Mouse (Mus musculus) G1E (cell line): ENCODE results near the gene Crybb2. TPM values are rescaled to one million over a fixed set of nuclear protein-coding genes. Genes with fewer than 3 reads are reported as not detected.

Source experiments
- ATAC-seq: 2 replicates; pipeline ENCODE4 v1.8.0; 2016; ENCODE audit warnings: mild to moderate bottlenecking; ENCODE audit not compliant: insufficient number of reproducible peaks, poor library complexity, low FRiP score, severe bottlenecking; ENCODE audit errors: extremely low read depth
- DNase-seq: peaks from one replicate; pipeline ENCODE4 v3.0.0; 2012; ENCODE audit warnings: low spot score
- H3K27me3 ChIP-seq: 2 replicates; pipeline ENCODE4 v1.6.1; 2012; ENCODE audit warnings: mild to moderate bottlenecking, low read length, inconsistent platforms; ENCODE audit not compliant: insufficient read depth
- H3K36me3 ChIP-seq: replicated peaks from 2 replicates; pipeline ENCODE3; 2012; ENCODE audit warnings: mild to moderate bottlenecking, inconsistent platforms
- H3K4me1 ChIP-seq: 2 replicates; pipeline ENCODE4 v1.6.1; 2012; ENCODE audit warnings: low read depth, low read length, inconsistent platforms, mixed read lengths; ENCODE audit not compliant: insufficient read depth
- H3K4me3 ChIP-seq: 2 replicates; pipeline ENCODE4 v1.5.1; 2012; ENCODE audit warnings: low read depth, mild to moderate bottlenecking, inconsistent platforms, low read length, moderate library complexity, mixed read lengths
- H3K9me3 ChIP-seq: replicated peaks from 2 replicates; pipeline ENCODE4 v1.6.1; 2012; ENCODE audit warnings: inconsistent platforms
- CTCF ChIP-seq: IDR thresholded peaks from 2 replicates; pipeline ENCODE4 v1.5.1; 2012; ENCODE audit warnings: low read depth, low read length, inconsistent platforms, mixed read lengths
- GATA1 ChIP-seq: IDR thresholded peaks from 2 replicates; pipeline ENCODE4 v1.6.1; 2012; ENCODE audit warnings: borderline replicate concordance, low read length, inconsistent platforms, mixed read lengths
- GATA2 ChIP-seq: IDR thresholded peaks from 2 replicates; pipeline ENCODE4 v1.6.1; 2012; ENCODE audit warnings: low read depth, low read length, inconsistent platforms, borderline replicate concordance
- POLR2AphosphoS5 ChIP-seq: IDR thresholded peaks from 2 replicates; pipeline ENCODE4 v1.6.1; 2012; ENCODE audit warnings: low read depth, low read length, inconsistent platforms; ENCODE audit not compliant: insufficient replicate concordance
- TAL1 ChIP-seq: conservative IDR thresholded peaks from 2 replicates; pipeline ENCODE4 v1.6.1; 2012; ENCODE audit warnings: low read depth, low read length, inconsistent platforms, mixed read lengths
- polyA plus RNA-seq: library from polyadenylated mRNA; stranded (reverse); fragments of >175 nt; gene quantifications from 2 replicates; pipeline ENCODE4 v1.2.3, GENCODE M21; 2012
- total RNA-seq, 2 experiments: library from RNA; stranded (forward) in 1 of 2; stranded (reverse) in 1 of 2; fragments of 200-1000 nt in 1 of 2; fragments of >200 nt in 1 of 2; fragmentation: Nextera tagmentation in 1 of 2; gene quantifications; 2 replicates each; pipeline ENCODE4 v1.2.3; 2014 to 2017

The Crybb2 gene
- total and polyA plus RNA-seq, 3 experiments = not detected

DNA sequence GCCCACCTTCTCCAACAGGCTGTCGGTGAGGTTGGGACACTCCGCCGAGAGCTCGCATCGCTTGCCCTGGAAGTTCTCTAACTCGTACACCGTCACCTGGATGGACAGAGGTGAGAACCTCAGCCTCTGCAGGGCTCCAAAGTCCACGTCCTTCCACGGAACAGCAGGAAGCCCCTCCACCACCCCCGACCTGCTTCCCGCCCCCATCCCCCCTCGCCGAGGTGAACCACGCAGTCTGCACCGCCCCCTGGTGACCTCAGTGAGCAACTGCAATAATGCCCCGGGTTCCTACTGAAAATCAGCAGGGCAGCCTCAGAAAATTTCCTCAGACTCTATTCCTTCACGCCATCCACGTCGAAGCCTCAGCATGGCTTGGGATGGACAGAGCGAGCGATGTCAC lies 9.9 kb upstream of the Crybb2 start:
- DNase-seq (no peak), ATAC-seq (no peak)
- peaks cover 89% of the 10 kb centered on the region for H3K9me3 ChIP-seq
- no peaks in the 10 kb centered on the region for H3K36me3 ChIP-seq
- peaks cover 2% of the 10 kb centered on the region; the same call in 1 of the 2 replicates for H3K27me3 ChIP-seq
- no peak overlapping the region for H3K4me3 ChIP-seq
- no peak for TF ChIP-seq GATA1
- TF ChIP-seq CTCF = no peak
- no peak for TF ChIP-seq TAL1
- no peak for TF ChIP-seq GATA2
- TF ChIP-seq POLR2AphosphoS5 = no peak
- H3K4me1 ChIP-seq = no peaks in the 10 kb centered on the region

DNA sequence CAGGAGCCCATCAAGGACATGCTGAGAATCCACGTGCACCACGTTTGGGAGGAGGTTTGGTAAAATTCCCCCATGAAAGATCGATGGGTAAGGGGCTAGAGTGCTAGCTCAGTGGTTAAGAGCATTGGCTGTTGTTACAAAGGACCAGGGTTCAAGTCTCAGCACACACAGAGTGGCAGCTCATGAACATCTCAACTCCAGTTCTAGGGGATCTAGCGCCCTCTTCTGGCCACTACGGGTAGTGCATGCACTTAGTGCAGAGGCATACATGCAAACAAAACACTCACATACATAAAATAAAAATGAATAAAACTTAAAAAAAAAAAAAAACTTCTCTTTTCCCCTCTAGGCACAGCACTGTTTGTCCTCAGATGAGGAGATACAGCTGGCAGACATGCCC lies 8.8 kb upstream of the Crybb2 start:
- DNase-seq = no peak
- peaks cover 88% of the 10 kb centered on the region for H3K9me3 ChIP-seq

DNA sequence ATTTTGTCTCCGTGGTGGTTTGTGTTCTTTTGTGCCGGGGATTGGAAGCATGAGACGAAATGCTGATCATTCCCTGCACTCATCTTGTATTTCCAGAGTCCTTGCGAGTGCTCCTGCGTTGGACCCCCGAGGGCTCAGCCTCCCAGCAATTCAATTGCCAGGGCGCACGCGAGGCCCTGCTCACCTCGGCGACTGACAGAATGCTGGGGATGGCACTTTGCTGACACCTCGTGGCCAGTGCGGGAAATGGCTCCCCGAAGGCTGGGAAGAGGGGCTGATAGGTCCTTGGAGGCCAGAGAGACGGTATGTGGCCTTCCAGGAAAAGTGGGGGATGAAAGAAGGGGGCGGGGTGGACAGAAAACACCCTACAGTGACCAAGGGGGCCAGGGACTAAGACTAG lies 15.6 kb downstream of the Crybb2 start:
- no peak for TF ChIP-seq GATA1
- no peak for TF ChIP-seq CTCF
- TF ChIP-seq TAL1 = no peak
- no peak for TF ChIP-seq POLR2AphosphoS5
- ATAC-seq = no peak
- H3K36me3 ChIP-seq = no peaks in the 10 kb centered on the region
- no peaks in the 10 kb centered on the region for H3K4me1 ChIP-seq
- no peaks in the 10 kb centered on the region for H3K27me3 ChIP-seq
- peaks cover 90% of the 10 kb centered on the region for H3K9me3 ChIP-seq
- H3K4me3 ChIP-seq = no peak overlapping the region
- DNase-seq = no peak

More for the DNA sequence above, 8.8 kb upstream of the Crybb2 start:
- no peak for ATAC-seq
- no peaks in the 10 kb centered on the region for H3K4me1 ChIP-seq
- H3K27me3 ChIP-seq = peaks cover 2% of the 10 kb centered on the region; the same call in 1 of the 2 replicates
- no peak overlapping the region for H3K4me3 ChIP-seq
- H3K36me3 ChIP-seq = no peaks in the 10 kb centered on the region
- TF ChIP-seq CTCF (no peak), GATA2 (no peak), TAL1 (no peak)

DNA sequence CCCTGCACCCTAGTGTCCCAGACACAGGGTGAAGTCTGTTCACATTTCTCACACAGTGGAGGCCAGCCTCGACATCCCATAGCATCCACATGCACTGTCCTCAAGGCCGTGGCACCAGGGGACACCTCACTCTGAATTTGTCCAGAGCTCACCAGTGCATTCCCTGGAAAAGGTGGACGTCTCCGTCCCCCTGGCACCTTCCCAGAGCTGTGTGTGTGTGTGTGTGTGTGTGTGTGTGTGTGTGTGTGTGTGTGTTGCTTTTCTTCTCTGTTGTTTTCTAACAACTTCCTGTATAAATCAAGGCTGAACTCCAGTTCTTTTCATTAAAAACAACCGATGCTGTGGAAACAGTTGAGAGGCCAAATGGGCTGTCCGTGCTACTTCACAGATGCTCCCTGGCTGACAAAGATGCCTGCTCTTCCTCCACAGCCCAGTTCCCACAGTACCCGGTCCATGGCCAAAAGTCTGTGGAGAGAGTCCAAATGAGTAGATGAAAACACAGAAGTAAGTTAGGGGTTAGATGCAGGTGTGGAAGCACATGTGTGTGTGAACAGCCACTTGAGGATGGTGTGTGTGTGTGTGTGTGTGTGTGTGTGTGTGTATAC lies 19.2 kb downstream of the Crybb2 start:
- ATAC-seq (no peak), DNase-seq (no peak)
- no peaks in the 10 kb centered on the region for H3K4me1 ChIP-seq
- H3K36me3 ChIP-seq = no peaks in the 10 kb centered on the region
- H3K9me3 ChIP-seq = peaks cover 90% of the 10 kb centered on the region
- H3K4me3 ChIP-seq = no peak overlapping the region
- no peaks in the 10 kb centered on the region for H3K27me3 ChIP-seq
- no peak for TF ChIP-seq TAL1
- no peak for TF ChIP-seq CTCF
- TF ChIP-seq GATA1 = no peak
- TF ChIP-seq POLR2AphosphoS5 = no peak
- TF ChIP-seq GATA2 = no peak

DNA sequence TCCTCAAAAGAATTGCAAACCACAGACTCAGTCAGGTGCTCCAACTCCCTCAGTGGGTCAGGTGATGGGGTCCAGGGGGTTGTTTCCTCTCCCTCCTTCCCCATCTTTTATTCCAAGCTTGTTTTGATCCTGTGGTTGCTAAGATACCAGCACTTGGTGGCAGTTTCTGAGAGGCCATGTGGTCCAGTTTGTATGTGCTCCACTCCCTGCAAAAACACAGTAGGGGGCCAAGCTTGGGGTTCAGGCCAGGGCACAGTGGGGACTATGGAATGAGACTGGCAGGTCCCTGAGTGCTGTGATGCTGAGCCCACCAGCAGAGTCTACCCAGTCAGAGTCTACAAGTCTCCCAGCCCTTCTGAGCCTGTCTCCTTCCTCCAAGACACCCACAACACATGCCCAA lies 20.0 kb downstream of the Crybb2 start:
- DNase-seq = no peak
- TF ChIP-seq CTCF (no peak), GATA1 (no peak), POLR2AphosphoS5 (no peak), GATA2 (no peak), TAL1 (no peak)
- no peak for ATAC-seq
- no peaks in the 10 kb centered on the region for H3K4me1 ChIP-seq
- peaks cover 89% of the 10 kb centered on the region for H3K9me3 ChIP-seq
- no peak overlapping the region for H3K4me3 ChIP-seq
- no peaks in the 10 kb centered on the region for H3K27me3 ChIP-seq
- H3K36me3 ChIP-seq = no peaks in the 10 kb centered on the region

DNA sequence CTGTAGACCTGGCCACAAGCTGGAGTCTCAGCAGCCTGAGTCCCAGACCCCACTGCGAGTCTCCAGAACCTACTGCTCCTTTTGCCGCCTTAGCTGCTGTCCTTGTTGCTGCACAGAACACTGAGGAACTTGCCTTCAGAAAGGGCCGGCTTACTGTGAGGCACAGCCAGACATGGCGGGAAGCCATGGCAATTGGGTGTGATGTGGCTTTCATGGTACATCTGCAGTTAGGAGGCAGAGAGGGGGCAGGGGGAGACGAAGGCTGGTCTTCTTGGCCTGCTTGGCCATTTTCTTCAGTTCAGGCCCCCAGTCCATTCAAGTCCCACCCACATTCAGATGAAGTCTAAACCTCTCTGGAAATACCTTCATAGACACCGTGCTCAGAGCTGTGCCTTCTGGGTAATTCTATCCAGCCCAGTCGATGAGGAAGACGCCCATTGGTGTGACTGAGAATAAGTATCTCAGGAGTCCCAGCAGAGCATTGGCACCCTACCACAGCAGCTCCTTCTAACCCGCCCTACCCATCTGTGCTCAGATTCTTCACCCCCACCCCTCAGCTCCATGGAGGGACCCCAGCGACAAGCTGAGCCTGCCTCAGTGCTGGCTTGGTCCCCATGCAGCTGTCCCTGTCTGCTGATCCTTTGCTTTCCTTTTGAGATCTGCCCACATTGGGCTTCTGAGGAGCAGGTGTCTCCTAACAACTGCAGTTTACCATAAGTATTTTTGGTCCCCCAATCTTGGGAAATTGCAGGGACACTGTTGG lies 24.2 kb downstream of the Crybb2 start:
- DNase-seq (no peak), ATAC-seq (no peak)
- H3K27me3 ChIP-seq = no peaks in the 10 kb centered on the region
- no peaks in the 10 kb centered on the region for H3K4me1 ChIP-seq
- no peaks in the 10 kb centered on the region for H3K36me3 ChIP-seq
- H3K4me3 ChIP-seq = no peak overlapping the region; the same call in 1 of the 2 replicates
- H3K9me3 ChIP-seq = peaks cover 84% of the 10 kb centered on the region
- TF ChIP-seq POLR2AphosphoS5 = no peak
- TF ChIP-seq TAL1 = no peak
- no peak for TF ChIP-seq CTCF
